Mouse (Mus musculus) left cerebral cortex, postnatal 14 days (tissue): Measurements from ENCODE around the gene Rhd. TPM values are rescaled to one million over a fixed set of nuclear protein-coding genes. Genes with fewer than 3 reads are reported as not detected.
"Not testable (repeated sequence)": the region's sequence is repeated elsewhere in the genome, so short reads cannot be mapped to it uniquely, and the experiment has no call there.

Experiments used
- DNase-seq, 2 experiments: peaks; one replicate each; pipeline ENCODE4 v3.0.0; 2021 to 2022; ENCODE audit warnings: low spot score in 2 of 2, mixed read lengths in 1 of 2
- intact Hi-C: fragments of 180-260 bp; cut with DNase I; formaldehyde crosslinking; loops from one replicate; pipeline ENCODE4 v1.15.1; 2025
- long read RNA-seq, 2 experiments: library from polyadenylated mRNA; stranded (forward); transcript quantifications; one replicate each; pipeline ENCODE4 v2.0.0; 2021
- total RNA-seq, 2 experiments: library from RNA; stranded (reverse); gene quantifications; 2 replicates each; pipeline ENCODE4 v1.2.3; 2021

Rhd gene
- total RNA-seq: not detected
- long read RNA-seq, experiment 1, partial matches to known transcripts: 1 of 1 reads
- long read RNA-seq, experiment 1, other reads (novel, unspliced or antisense): 0 of 1 reads
- long read RNA-seq, experiment 2: 0 reads

DNA sequence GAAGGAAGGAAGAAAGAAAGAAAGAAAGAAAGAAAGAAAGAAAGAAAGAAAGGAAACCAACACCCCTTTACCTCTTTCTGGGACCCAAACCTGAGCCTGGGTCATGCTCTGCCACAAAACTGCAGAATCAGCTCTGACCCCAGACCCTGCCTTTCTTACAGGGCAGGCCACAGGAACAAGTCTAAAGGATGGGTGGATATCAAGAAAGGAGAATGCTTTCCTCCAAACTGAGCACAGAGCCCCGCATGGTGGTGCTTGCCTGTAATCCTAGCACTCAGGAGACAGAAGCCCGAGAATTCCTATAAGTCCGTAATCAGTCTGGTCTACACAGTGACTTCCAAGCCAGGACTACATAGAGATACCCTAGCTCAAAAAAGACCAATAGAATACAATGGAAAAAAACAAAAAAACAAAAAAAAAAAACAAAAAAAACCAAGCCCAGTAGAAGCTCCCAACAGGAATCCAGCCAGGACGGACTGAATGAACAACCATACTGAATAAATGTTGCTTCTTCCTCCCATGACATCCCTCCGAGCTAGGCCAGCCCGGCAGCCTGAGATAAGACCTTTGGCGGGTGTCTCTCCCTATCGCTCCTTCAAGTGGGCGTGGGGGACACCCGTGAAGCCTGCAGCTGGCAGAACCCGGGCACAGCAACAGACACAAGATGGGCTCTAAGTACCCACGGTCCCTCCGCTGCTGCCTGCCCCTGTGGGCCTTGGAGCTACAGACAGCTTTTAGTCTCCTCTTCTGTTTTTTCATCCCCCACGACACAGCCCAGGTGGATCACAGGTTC, at the start of gene Rhd:
TSS of gene Rhd (plus strand) at position 600 of the 793 bp plus-strand sequence.
- DNase-seq: no peak
- intact Hi-C loops: no loop called here

DNA sequence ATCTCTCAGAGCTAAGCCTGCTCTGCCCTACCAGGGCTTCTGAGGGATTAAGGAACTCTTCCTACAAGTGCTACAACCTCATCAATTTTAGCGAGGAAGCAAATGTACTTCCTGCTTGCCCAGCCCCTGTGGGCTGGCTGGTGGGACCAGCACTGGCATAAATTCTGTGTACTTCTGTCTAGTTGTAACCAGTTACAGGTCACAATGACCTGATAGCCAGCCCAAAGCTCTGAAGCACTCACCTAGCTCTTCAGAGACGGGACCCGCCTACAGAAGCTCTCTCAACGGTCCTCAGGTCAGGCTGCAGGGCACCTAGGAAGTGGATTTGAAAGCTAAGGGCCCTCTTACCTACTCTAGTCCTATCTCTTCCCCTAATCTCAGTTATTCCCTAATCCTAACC, 46.6 kb upstream of the Rhd start:
- no peak for DNase-seq
- intact Hi-C loops: no loop called here

- DNase-seq: no peak
- intact Hi-C loops: no loop called here
Measured at GRCm38 (mm10) chr4:134821061-134821460, 43.3 kb upstream of the Rhd start.

DNA sequence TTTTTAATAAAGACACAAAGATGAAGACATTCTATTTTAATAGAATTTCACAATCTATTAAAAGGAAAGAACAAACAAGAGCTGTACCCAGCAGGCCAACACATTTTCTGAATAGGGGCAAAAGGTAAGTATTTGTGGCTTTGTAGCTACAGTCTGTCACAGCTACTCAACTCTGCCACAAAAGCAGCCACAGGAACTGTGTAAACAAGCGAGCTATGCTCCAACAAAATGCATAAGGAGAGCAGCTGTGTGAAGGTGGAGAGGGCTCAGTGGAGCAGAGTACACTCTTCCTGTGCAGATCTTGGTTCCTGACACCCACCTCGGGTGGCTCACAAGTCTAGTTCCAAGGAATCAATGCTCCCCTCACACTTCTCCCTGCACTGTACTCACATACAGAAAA, 40.8 kb upstream of the Rhd start:
- DNase-seq: no peak
- intact Hi-C loops: no loop called here

GRCm38 (mm10) chr4:134825864-134826263, 38.5 kb upstream of the Rhd start:
- DNase-seq, intact Hi-C loops: not testable (repeated sequence)

- no peak for DNase-seq
- intact Hi-C loops: no loop called here
Measured at GRCm38 (mm10) chr4:134826348-134826747, 38.0 kb upstream of the Rhd start.

DNA sequence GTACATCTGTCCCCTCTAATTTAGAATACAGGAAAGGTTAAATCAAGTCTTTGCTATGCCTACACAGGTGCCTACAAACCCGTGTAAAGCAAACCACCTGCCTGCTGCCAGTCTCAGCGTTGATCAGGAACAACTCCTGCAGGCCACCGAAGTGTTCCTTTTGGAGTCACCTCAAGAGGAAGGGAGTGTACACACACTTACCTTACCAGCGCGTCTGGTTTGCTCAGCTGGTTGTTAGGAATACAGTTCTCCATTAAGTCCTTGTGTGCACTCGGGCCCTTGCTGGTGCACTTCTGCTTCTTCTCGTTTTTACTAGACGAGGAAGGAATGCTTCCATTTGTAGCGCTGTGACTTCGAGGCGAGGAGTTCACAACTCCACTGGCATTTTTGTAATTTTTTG, 36.5 kb upstream of the Rhd start:
- DNase-seq: no peak
- intact Hi-C loops: no loop called here

DNA sequence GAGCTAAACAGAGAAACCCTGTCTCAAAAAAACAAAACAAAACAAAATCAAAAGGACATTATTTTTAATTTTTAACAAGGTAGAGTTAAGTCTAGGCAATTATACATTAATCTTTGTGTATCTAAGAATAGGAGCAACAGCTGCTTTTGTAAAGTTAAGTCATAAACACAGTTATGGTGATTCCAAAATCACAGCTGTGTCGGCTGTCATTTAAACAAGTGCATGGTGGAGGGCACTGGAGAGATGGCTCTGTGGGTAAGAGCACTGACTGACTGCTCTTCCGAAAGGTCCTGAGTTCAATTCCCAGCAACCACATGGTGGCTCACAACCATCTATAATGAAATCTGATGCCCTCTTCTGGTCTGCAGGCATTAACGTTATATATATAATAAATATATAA, 32.4 kb upstream of the Rhd start:
- intact Hi-C loops: no loop called here
- DNase-seq: no peak

DNA sequence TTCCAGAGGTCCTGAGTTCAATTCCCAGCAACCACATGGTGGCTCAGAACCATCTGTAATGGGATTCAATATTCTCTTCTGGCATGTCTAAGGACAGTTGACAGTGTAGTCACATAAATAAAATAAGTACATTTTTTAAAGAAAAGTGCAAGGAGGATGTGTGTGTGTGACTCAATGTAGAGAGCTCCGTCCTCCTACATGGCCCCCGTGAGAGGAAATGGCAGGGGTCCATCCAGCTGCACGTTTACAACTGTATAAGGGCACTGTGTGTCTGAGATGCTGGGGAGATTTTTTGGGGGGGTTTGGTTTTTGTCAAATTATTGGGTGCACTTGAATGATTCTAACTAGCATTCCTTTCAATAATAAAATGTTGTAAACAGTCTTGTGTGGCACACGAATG, 28.9 kb upstream of the Rhd start:
- intact Hi-C loops: no loop called here
- no peak for DNase-seq

GRCm38 (mm10) chr4:134838221-134838620, 26.1 kb upstream of the Rhd start:
- intact Hi-C loops: no loop called here

GRCm38 (mm10) chr4:134838706-134839105, 25.6 kb upstream of the Rhd start:
- DNase-seq, intact Hi-C loops: not testable (repeated sequence)

More at GRCm38 (mm10) chr4:134838221-134838620, 26.1 kb upstream of the Rhd start:
- no peak for DNase-seq

DNA sequence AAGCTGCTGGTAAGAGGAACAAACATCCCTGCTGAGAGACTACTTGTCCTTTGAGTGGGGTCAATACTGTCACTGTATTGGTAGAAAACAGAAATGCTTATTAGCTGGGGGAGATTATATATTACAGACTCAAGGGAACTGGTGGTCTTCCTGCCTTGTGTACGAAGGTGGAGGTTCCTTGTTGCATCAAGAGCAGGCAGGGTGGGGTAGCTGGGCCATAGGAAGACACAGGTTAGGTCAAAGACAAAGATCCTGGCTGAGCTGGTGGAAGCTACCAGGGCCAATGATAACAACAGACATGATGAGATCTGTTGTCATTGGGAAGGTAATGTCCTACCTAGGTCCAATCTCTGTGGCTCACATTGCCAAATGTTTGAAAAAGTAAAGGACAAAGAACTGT, 24.1 kb upstream of the Rhd start:
- intact Hi-C loops: no loop called here
- no peak for DNase-seq

DNA sequence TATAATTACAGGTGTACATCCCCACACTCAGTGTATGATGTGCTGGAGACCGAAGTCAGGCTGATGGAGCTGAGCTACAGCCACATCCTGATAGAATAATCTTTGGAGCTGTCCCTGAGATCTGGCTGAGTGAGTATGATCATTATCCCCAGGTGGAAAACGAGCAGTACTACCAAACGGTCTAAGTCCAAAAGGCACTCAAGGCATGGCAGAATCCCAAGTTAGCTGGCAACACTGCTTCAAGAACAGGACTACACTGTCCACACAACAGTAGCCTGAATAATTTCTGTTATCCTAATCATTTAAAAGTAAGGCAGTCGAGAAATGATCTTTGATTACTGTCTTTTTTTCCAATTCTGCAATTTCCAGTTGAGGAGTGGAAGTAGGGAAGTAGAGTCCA, 20.8 kb upstream of the Rhd start:
- intact Hi-C loops: no loop called here

GRCm38 (mm10) chr4:134847587-134847986, 16.7 kb upstream of the Rhd start:
- intact Hi-C loops: no loop called here
- no peak for DNase-seq

More for the DNA sequence above, 20.8 kb upstream of the Rhd start:
- no peak for DNase-seq

DNA sequence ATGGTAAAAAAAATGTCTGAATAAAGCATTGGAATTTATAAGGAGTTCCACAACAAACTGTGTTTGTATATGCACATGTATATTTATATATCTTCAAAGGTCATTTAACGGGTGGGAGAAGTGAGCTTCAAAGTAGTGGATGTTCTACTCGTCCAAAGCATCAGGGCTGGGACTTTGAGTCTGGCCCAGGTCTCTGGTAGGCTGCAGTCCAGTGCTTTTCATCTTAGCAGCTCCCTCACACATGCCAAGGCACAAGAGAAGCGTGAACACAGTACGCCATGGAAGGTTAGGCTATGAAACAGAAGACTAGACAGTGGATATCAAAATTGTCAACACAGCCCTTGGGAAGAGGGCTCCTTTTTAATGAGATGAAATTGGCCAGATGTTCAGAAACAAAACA, 13.8 kb upstream of the Rhd start:
- intact Hi-C loops: no loop called here
- DNase-seq: no peak

DNA sequence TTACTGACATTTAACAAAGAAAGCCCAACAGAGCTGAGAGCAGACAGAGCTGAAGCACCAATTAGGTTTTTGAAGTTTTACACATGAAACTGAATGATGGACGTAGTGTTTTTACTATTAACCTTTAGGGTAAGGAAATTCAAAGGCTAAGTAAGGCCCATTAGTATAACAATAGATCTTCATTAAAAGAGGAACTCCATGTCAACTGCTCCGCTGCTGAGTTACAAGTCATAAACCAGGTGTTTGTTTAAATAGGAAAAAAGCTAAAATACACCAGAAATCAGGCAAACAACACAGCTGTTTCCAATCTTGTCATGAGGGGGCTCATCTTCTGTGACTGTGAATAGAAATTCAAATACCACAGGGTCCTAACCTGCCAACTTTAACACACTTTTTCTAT, 13.1 kb upstream of the Rhd start:
- intact Hi-C loops: no loop called here

GRCm38 (mm10) chr4:134851876-134852275, 12.5 kb upstream of the Rhd start:
- peak; percentile 10 to 20 for DNase-seq
- intact Hi-C loops: loop anchor here (2.0 kb wide), 1 partner anchor 71 kb away; the partner anchor contains the start of gene Rsrp1

More for the DNA sequence above, 13.1 kb upstream of the Rhd start:
- DNase-seq: no peak

GRCm38 (mm10) chr4:134852438-134853255, 11.7 kb upstream of the Rhd start:
- peak; percentile 16 to 35 for DNase-seq
- intact Hi-C loops: loop anchor here (2.0 kb wide), 1 partner anchor 70 kb away; the partner anchor contains the start of gene Rsrp1

- peak; percentile 100 for DNase-seq
- intact Hi-C loops: loop anchor here (2.0 kb wide), 1 partner anchor 70 kb away; the partner anchor contains the start of gene Rsrp1
Measured at GRCm38 (mm10) chr4:134853259-134853636, 11.1 kb upstream of the Rhd start, which contains the start of gene Maco1. Gene Maco1, minus strand, starts transcription at chr4:134853345.
